Mouse (Mus musculus): ENCODE measurements at regions not wholly inside any gene's neighbourhood (a gene's known extent, or its start where the extent isn't known, plus 50 kb on each side); places are given as distances from the start of the nearest gene placed in this dataset.
"Not testable (repeated sequence)": the region's sequence is repeated elsewhere in the genome, so short reads cannot be mapped to it uniquely, and the experiment has no call there.

DNA sequence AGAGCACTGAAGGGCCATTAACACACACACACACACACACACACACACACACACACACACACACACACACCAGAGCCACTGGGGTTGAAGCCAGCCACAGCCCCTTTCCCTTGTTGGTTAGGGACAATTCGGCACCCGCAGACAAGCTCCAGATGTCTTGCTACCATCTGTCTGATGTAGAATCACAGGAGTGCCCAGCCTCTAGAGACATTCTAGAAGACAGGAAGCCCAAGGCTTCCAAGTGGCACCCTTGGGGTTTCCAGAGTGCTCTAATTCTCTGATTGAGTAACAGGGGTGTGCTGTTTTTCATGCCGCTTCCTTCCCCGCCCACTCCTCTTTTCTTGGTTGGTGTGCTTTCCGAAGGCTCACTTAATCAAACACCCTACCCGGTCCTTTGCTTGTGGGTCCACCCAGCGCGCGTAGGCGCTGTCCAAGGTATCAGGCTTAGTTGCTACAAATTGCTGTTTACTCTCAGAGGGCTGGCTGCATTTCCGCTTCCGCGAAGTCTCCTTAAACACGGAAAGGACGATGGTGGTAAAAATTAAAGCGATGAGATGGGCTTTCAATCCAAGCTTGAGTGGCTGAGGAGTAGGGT lies 59.5 kb upstream of the Zbtb18 start:
- peak in 1 of 2 experiments; percentile 15 for DNase-seq (ENCODE audit: low spot score in 2 of 2)

DNA sequence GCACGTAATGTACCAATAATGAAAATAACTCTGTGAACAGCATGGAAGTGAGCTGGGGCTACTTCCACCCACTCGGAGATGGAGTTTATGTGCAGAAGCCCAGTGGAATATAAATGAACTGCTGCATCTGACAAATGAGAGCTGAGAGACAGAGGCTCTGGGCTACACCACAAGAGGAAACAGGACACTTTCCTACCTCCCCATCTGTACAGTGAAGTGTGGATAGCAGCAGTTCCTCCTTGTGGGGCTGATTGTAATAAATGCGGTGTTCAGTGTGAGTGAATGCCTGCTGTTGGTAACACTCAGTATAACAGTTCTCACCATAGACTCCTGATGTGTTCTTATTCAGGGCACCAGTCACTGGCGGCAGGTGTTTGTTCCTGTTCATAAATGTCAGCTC lies 60.0 kb upstream of the Zbtb18 start:
- no peak for DNase-seq (ENCODE audit: low spot score in 2 of 2)

GRCm38 (mm10) chr1:177378112-177378511 lies 64.0 kb upstream of the Zbtb18 start:
- DNase-seq (ENCODE audit: low spot score in 2 of 2): no peak

GRCm38 (mm10) chr1:177373226-177373825 lies 68.8 kb upstream of the Zbtb18 start:
- DNase-seq (ENCODE audit: low spot score in 2 of 2): no peak

GRCm38 (mm10) chr1:177372066-177372465 lies 70.1 kb upstream of the Zbtb18 start:
- no peak for DNase-seq (ENCODE audit: low spot score in 2 of 2)

- DNase-seq (ENCODE audit: low spot score in 2 of 2): no peak
Measured at GRCm38 (mm10) chr1:177367864-177368610, 74.1 kb upstream of the Zbtb18 start.

DNA sequence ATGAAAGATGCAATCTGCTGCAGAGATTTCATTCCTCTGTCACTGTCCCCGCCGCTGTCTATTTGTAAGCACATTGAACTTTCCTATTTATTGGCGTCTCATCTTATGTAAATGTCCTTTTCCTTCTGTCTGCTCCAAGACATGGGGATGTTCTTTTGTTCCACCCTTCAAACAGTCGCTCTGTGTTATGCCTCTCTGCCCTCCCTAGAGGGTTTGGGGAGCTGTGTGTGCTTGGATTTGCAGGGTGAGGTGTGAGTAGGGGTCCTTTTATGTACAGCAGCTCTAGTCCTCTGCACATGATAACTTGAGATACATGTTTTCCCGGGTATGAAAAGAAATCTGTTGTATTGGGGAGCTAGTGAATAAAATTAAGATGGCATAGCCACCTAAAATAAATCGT lies 75.2 kb upstream of the Zbtb18 start:
- DNase-seq (ENCODE audit: low spot score in 2 of 2): no peak

GRCm38 (mm10) chr1:177366475-177366874 lies 75.7 kb upstream of the Zbtb18 start:
- DNase-seq (ENCODE audit: low spot score in 2 of 2): no peak

GRCm38 (mm10) chr1:177364355-177364754 lies 77.8 kb upstream of the Zbtb18 start:
- no peak for DNase-seq (ENCODE audit: low spot score in 2 of 2)

DNA sequence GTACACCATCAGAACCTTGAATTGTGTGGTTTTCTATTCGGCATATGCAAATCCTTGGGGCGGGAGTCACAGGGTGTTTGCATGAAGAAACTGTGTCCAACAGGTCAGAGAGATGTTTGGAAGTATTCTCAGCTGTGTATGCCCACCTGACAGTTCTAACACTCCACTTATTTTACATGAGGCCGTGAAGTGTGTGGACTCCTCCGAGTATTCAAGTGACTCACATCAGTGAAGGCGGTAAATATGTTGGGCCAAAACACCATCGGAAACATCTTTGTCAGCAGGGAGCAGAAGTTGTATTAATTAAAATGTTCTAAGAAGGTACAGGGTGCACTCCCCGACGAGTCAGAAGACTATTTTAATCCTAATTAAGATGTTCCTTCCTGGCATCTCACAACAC lies 79.8 kb upstream of the Zbtb18 start:
- DNase-seq (ENCODE audit: low spot score in 2 of 2): no peak

DNA sequence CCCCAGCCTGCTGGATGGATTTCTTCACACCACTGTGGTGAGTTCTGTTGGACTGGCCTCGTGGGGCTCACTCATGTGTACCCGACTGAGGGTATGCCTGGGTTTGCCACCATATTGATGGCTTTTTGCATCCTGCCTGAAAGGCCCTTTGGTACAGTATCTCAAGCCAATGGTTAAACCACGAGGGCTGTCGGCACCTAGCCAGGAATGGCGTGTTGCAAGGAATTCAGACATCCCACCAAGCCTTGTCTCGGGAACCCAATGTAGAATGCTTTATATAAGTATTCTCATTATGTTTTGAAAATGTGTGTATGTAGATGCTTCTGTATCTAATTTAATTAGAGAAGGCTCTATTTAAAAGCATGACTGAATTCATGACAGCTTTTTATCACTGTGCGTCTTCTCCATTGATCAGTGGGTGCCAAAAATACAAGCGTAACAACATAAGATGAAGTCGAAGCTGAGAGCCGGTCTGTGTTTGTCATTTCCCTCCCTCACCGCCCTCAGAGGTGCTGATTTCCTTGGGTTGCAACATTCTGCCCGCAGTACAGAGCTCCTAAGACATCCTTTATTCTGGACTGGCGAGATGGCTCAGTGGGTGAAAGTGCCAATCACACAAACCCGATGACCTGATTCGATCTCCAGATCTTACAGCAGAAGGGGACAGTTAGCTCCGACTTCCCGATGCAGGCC lies 90.5 kb upstream of the Akt3 start:
- no peak for DNase-seq (ENCODE audit: low spot score in 2 of 2)

DNA sequence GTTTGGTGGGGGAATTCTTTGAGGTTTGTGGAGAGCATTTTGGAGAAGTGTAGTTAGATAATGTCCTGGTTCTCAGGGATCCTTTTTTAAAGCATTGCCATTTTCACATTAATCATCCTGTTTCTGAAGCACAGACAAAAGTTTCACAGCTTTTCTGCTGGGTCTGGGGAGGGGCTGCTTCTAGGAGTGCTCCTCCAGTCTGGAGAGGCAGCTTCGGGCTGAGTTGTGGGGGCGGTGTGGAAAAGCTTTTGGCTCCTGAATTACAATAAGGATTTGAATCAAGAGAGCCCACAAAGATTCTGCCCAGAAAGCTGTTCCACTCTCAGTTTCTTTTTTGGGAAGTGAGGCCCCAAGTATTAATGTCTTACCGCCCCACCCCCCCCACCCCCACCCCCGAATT lies 89.2 kb upstream of the Akt3 start:
- no peak for DNase-seq (ENCODE audit: low spot score in 2 of 2)

DNA sequence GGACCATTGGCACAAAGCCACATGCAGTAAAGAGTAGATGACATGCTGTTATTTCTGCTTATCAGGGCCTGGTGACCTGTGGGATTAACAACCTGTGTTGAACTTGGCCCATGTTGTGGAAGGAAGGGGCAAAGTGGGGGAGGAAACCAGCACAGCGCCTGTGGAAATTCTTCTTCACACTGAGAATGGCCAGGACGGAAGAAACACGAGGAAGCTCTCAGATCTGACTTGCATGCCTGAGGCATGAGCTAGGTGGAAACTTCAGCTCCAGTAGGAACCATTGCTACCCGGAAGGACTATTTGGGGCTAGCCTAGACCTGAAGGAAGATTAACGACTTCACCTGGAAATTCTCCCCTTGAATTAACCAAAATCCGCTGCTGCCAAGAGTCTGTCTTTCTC lies 88.5 kb upstream of the Akt3 start:
- DNase-seq (ENCODE audit: low spot score in 2 of 2): no peak

- DNase-seq (ENCODE audit: low spot score in 2 of 2): no peak
Measured at GRCm38 (mm10) chr1:177345540-177345939, 87.5 kb upstream of the Akt3 start.

- DNase-seq (ENCODE audit: low spot score in 2 of 2): no peak
Measured at GRCm38 (mm10) chr1:177343949-177344348, 85.9 kb upstream of the Akt3 start.

GRCm38 (mm10) chr1:177343121-177343520 lies 85.1 kb upstream of the Akt3 start:
- no peak for DNase-seq (ENCODE audit: low spot score in 2 of 2)

DNA sequence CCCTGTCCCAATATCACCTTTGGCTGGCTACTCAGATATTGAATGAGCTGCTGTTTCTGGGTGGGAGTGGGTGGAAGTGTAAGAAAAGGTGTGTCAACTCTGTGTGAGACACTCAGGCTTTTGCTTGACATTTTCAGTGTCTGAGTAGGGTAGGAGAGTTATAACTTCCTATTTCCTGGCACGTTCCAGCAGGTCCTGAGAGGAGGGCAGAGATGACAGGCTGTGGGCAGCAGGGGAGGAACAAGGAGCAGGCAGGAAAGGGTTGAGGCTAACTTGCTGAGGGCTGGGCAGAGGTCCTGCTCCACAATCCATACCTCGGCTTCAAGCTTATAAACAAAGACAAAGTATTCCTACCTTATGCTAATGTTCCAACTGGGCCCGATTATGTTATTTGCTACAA lies 82.2 kb upstream of the Akt3 start:
- DNase-seq (ENCODE audit: low spot score in 2 of 2): no peak

DNA sequence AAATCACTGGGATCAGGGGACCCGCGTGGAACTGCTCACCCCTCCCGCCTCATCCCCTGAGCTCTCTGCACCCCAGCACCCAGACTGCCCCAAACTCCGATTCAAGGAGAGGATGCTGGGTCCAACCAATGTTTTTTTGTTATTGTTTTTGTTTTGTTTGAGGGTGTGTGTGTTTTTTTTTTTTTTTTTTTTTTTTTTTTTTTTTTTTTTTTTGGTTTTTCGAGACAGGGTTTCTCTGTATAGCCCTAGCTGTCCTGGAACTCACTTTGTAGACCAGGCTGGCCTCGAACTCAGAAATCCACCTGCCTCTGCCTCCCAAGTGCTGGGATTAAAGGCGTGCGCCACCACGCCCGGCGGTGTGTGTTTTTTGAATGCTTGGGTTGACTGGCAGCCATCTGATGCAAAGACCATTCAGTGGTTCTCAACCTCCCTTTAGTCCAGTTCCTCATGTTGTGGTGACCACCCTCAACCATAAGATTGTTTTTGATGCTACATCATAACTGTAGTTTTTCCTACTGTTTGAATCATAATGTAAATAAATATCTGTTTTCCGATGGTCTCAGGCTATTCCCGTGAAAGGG lies 81.3 kb upstream of the Akt3 start:
- not testable (repeated sequence) for DNase-seq (ENCODE audit: low spot score in 2 of 2)

- peak; percentile 8 to 17 for DNase-seq (ENCODE audit: low spot score in 2 of 2)
Measured at GRCm38 (mm10) chr1:177338466-177339206, 80.6 kb upstream of the Akt3 start.

GRCm38 (mm10) chr1:177337756-177338155 lies 79.8 kb upstream of the Akt3 start:
- no peak for DNase-seq (ENCODE audit: low spot score in 2 of 2)

DNA sequence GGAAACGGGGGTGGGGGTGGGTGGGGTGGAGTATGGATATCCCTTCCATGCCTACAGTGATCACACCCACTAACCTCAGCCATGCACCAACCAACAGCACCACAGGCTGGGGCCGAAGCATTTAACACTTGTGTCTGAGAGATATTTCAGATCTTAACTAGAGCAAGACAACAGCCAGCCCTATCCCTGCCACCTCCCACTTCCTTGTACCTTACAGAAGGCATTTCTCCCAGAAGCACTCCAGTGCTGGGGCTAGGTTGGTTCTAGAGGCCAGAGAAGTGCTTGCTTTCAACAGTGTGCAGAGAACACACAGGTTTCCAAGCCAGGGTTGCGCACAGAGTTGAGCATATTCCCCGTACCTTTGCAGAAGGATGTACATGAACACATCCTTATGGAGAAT lies 79.1 kb upstream of the Akt3 start:
- DNase-seq (ENCODE audit: low spot score in 2 of 2): no peak

- no peak for DNase-seq (ENCODE audit: low spot score in 2 of 2)
Measured at GRCm38 (mm10) chr1:177336436-177336835, 78.4 kb upstream of the Akt3 start.
